Mouse (Mus musculus) ES-E14 (cell line): ENCODE measurements at regions not wholly inside any gene's neighbourhood (a gene's known extent, or its start where the extent isn't known, plus 50 kb on each side); places are given as distances from the start of the nearest gene placed in this dataset.

ENCODE experiments used
- DNase-seq: peaks from one replicate; pipeline ENCODE4 v3.0.0-alpha.2; 2013; ENCODE audit warnings: low read depth, low spot score
- H3K27ac ChIP-seq: 2 replicates; pipeline ENCODE4 v1.5.1; 2012; ENCODE audit warnings: low read depth, mild to moderate bottlenecking, low read length, moderate library complexity, mixed read lengths; ENCODE audit not compliant: poor library complexity, insufficient read depth, severe bottlenecking
- H3K36me3 ChIP-seq: 2 replicates; pipeline ENCODE4 v1.6.1; 2012; ENCODE audit warnings: mild to moderate bottlenecking, low read length, moderate library complexity, mixed read lengths; ENCODE audit not compliant: control insufficient read depth, poor library complexity, insufficient read depth, severe bottlenecking
- H3K4me1 ChIP-seq, 2 experiments: fragments of 150-350 bp in 1 of 2; sonication (generic) in 1 of 2; 2 replicates each; pipeline ENCODE4 v1.6.1; 2012; ENCODE audit warnings: low read length in 2 of 2, mild to moderate bottlenecking in 1 of 2, mixed read lengths in 1 of 2; ENCODE audit not compliant: control insufficient read depth in 2 of 2, insufficient read depth in 2 of 2, poor library complexity in 1 of 2
- H3K4me3 ChIP-seq, 2 experiments: fragments of 150-350 bp in 1 of 2; sonication (generic) in 1 of 2; 2 replicates each; pipeline ENCODE4 v1.5.1; 2012; ENCODE audit warnings: low read length in 2 of 2, low read depth in 1 of 2, mild to moderate bottlenecking in 1 of 2, mixed read lengths in 1 of 2; ENCODE audit not compliant: insufficient read depth in 1 of 2, poor library complexity in 1 of 2, severe bottlenecking in 1 of 2
- H3K9ac ChIP-seq: 2 replicates; pipeline ENCODE4 v1.6.1; 2012; ENCODE audit warnings: low read depth, mild to moderate bottlenecking, low read length, mixed read lengths; ENCODE audit not compliant: poor library complexity, insufficient read depth, severe bottlenecking
- H3K9me3 ChIP-seq: fragments of 150-350 bp; sonication (generic); 2 replicates; pipeline ENCODE4 v1.6.1; 2012; ENCODE audit warnings: low read depth, mild to moderate bottlenecking, low read length; ENCODE audit not compliant: control insufficient read depth, insufficient read depth
- CHD2 ChIP-seq: IDR thresholded peaks from 2 replicates; pipeline ENCODE4 v1.6.1; 2014; ENCODE audit warnings: mild to moderate bottlenecking, low read depth, low read length, inconsistent platforms
- HCFC1 ChIP-seq: IDR thresholded peaks from 2 replicates; pipeline ENCODE4 v1.6.1; 2012; ENCODE audit warnings: low read length, inconsistent platforms, borderline replicate concordance; ENCODE audit not compliant: insufficient read depth
- MAFK ChIP-seq: IDR thresholded peaks from 2 replicates; pipeline ENCODE4 v1.6.1; 2014; ENCODE audit warnings: mild to moderate bottlenecking, low read depth, low read length, inconsistent platforms; ENCODE audit not compliant: insufficient read depth
- ZC3H11A ChIP-seq: IDR thresholded peaks from 2 replicates; pipeline ENCODE4 v1.6.1; 2012; ENCODE audit warnings: low read depth, mild to moderate bottlenecking, inconsistent platforms, low read length, borderline replicate concordance
- ZNF384 ChIP-seq: IDR thresholded peaks from 2 replicates; pipeline ENCODE4 v1.6.1; 2012; ENCODE audit warnings: low read depth, low read length, inconsistent platforms
- in situ Hi-C, 2 experiments: fragments of 600-800 bp; cut with MboI; formaldehyde crosslinking; loops; one replicate each; pipeline ENCODE4 v1.15.1; 2025; ENCODE audit warnings: low sequenced_read_pairs in 2 of 2, inconsistent platforms in 1 of 2; ENCODE audit not compliant: unreplicated experiment in 2 of 2

GRCm38 (mm10) chr10:66491850-66492249 is 604.1 kb upstream of the Jmjd1c start:
- in situ Hi-C loops, result no loop called here
- no peak for DNase-seq
- Histone ChIP-seq H3K4me3 (no peak overlapping the region), H3K9ac (no peak overlapping the region), H3K9me3 (no peaks in the 10 kb centered on the region), H3K27ac (no peak overlapping the region), H3K4me1 (no peaks in the 10 kb centered on the region), H3K36me3 (no peaks in the 10 kb centered on the region)
- TF ChIP-seq HCFC1, result no peak
- no peak for TF ChIP-seq CHD2
- no peak for TF ChIP-seq ZNF384
- TF ChIP-seq ZC3H11A, result no peak
- TF ChIP-seq MAFK, result no peak

DNA sequence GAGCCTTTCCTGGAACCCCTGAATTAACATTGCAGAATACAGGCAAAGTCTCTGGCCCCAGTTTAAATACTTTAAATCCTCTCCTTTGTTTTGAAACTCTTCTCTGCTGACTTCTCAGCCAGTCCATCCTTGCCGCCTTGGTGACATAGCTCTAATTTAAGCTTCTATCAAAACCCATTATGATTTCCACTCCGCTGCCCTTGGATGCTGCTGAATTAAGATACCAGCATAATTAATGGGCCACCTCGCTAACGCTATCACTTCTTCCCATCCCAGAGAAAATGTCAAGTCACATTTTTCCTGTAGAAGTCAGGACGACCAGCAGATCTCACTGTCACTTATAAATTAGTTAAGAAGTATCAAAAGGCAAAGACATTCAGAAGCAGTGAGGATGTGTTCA is 556.1 kb upstream of the Jmjd1c start:
- in situ Hi-C loops, result no loop called here
- no peak overlapping the region for H3K27ac ChIP-seq
- no peaks in the 10 kb centered on the region for H3K36me3 ChIP-seq

DNA sequence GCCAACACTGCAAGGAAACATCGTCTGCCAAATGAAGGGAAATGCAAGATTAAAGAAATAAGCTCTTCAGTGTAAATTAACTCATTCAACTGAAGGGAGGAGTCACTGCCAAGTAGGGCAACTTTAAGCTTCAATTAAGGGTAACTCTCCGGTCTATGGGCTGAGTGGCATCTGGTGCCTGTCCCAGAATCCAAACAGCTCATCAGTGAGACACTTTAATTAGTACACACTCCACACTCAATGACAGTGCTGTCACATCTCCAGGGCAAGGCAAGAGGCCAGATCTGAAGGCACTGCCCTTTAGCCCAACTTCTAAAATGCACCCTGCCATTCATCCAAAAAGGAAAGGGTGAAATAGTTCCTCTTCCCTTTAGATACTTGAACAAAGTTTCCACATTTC is 549.3 kb upstream of the Jmjd1c start:
- no peak for DNase-seq
- H3K4me1 ChIP-seq, result peaks cover 0 to 3% of the 10 kb centered on the region in 2 experiments; a peak in 2 of 4 replicates
- no peaks in the 10 kb centered on the region for H3K36me3 ChIP-seq
- no peaks in the 10 kb centered on the region for H3K9me3 ChIP-seq
- in situ Hi-C loops, result no loop called here
- no peak for TF ChIP-seq ZC3H11A
- H3K9ac ChIP-seq, result no peak overlapping the region
- H3K4me3 ChIP-seq, result no peak overlapping the region
- H3K27ac ChIP-seq, result no peak overlapping the region

More for the DNA sequence above, 556.1 kb upstream of the Jmjd1c start:
- no peak for DNase-seq
- H3K4me3 ChIP-seq, result no peak overlapping the region
- no peak overlapping the region for H3K9ac ChIP-seq
- H3K4me1 ChIP-seq, result no peaks in the 10 kb centered on the region
- H3K9me3 ChIP-seq, result no peaks in the 10 kb centered on the region
- no peak for TF ChIP-seq MAFK
- TF ChIP-seq CHD2, result no peak
- TF ChIP-seq ZNF384, result no peak
- no peak for TF ChIP-seq HCFC1
- no peak for TF ChIP-seq ZC3H11A

GRCm38 (mm10) chr10:66547660-66548059 is 548.3 kb upstream of the Jmjd1c start:
- in situ Hi-C loops, result no loop called here
- Histone ChIP-seq H3K9ac (no peak overlapping the region), H3K36me3 (no peaks in the 10 kb centered on the region), H3K9me3 (no peaks in the 10 kb centered on the region), H3K4me3 (no peak overlapping the region), H3K27ac (no peak overlapping the region), H3K4me1 (peaks cover 0 to 3% of the 10 kb centered on the region in 2 experiments; a peak in 2 of 4 replicates)
- TF ChIP-seq ZNF384 (no peak), ZC3H11A (no peak), MAFK (no peak), HCFC1 (no peak), CHD2 (no peak)
- DNase-seq, result peak; percentile 7

- TF ChIP-seq ZNF384 (no peak), HCFC1 (no peak), MAFK (no peak), ZC3H11A (no peak), CHD2 (no peak)
- no peak overlapping the region for H3K4me3 ChIP-seq
- in situ Hi-C loops, result no loop called here
- DNase-seq, result peak; percentile 1
- H3K9me3 ChIP-seq, result no peaks in the 10 kb centered on the region
- no peak overlapping the region for H3K27ac ChIP-seq
- no peak overlapping the region for H3K9ac ChIP-seq
- H3K36me3 ChIP-seq, result no peaks in the 10 kb centered on the region
- peaks cover 0 to 3% of the 10 kb centered on the region in 2 experiments; a peak in 2 of 4 replicates for H3K4me1 ChIP-seq
Observed at GRCm38 (mm10) chr10:66548073-66548472, 547.9 kb upstream of the Jmjd1c start.
